Mouse (Mus musculus) kidney, postnatal 10 days (tissue): ENCODE measurements around the gene Clybl.
A peak's percentile ranks its signal among the peaks of the same experiment; 100 is the strongest.

ENCODE experiments used
- DNase-seq: peaks from one replicate; pipeline ENCODE4 v3.0.0; 2021; ENCODE audit warnings: mixed read lengths

Gene Clybl

DNA sequence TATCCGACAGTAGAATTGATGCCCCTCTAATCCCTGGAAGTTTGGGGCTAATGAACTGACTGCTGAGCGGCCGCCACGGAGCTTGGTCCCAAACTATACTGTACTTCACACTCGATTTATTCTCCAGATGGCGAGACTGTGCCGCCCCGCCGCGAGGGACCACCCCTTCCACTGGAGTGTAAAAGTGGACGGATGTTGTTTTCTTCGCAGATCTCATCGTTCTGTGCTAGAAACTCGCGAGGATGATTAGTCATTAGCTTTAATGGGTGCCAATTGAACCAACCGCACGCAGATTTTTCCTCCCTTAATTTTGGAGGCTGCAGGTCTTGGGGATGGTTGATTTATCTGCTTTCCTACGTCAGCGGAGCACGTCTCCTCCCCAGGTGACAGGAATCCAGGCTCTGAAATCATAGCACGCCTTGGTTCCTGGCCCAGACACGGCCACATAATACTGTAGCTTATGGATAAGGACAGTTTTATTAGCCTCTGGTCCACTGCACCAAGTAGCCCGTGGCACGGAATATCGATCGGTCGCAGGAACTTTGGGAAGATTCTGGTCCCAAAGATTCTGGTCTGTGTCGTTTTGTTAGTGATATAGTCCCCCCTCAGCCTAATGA, 185.9 kb downstream of the Clybl start:
- peak; percentile 14 for DNase-seq

DNA sequence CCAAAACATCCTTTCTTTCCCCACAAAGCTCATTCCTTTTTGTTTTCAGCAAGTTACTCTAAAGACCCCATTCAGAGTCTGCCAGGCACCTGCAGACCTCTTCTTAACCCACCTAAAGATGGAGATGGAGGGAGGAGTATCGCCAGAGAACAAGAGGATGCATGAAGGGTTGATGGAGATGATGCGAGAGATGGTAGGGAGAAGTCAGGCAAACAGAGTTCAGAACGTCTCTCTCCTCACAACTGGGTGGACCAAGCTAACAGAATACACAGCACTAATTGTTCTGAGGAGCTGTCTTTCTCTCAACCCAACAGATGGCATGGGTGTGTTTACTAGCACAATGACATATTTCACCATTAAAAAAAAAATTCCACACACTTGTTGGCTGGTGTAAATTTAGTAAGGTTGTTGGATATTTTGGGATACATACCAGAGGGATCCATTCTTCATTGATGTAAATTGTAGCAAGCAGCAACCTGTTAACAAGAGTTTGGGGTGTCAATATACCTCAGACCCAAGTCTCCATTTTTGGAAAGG, 186.4 kb downstream of the Clybl start:
- no peak for DNase-seq

DNA sequence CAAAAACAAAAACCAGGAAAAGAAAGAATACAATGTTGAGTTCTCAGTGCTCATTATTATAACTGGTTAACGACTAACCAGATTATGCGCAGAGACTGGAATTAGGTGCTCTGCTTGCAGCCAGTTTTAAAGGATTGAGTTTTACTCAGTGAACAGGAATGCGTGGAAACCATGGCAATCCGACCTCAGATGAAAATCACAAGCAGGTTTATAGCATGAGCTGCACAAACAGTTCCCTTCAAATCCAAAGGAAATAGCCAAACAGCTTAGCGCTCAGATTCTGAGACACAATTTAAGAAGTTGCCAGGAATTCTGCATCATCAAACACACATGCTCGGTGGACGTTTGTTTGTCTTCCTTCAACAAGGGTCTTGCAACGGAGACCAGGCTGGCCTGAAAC, 187.0 kb downstream of the Clybl start:
- no peak for DNase-seq

- no peak for DNase-seq
Observed at GRCm38 (mm10) chr14:122371979-122372378, 190.5 kb downstream of the Clybl start.

DNA sequence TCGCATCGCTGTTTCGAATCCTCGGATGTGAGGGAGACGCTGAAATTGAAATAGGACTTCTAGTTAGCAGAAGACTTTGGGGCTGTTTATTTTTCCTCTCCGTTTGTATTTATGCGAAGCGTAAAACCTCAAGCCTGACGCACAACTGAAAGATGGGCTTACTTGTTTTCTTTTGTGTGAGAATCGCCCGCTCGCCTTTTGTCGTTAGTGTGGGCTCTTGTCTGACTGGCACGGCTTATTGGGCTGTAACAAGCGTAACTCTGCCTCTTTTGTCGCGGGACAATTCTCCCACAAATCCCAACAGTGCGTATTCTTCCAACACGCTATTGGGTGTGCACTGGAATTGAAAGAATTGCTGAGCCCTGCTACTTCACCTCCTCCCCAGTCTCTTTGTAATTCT, 192.0 kb downstream of the Clybl start:
- DNase-seq = no peak

- no peak for DNase-seq
Observed at GRCm38 (mm10) chr14:122374285-122374997, 192.9 kb downstream of the Clybl start.

- DNase-seq = no peak
Observed at GRCm38 (mm10) chr14:122375070-122375811, 193.7 kb downstream of the Clybl start.

GRCm38 (mm10) chr14:122376482-122377143, 195.1 kb downstream of the Clybl start:
- DNase-seq = no peak

- DNase-seq = no peak
Observed at GRCm38 (mm10) chr14:122377681-122378080, 196.2 kb downstream of the Clybl start.

GRCm38 (mm10) chr14:122379076-122379475, 197.6 kb downstream of the Clybl start:
- no peak for DNase-seq

- DNase-seq = peak; percentile 47
Observed at GRCm38 (mm10) chr14:122379996-122380395, 198.5 kb downstream of the Clybl start.

GRCm38 (mm10) chr14:122380896-122381845, 199.7 kb downstream of the Clybl start:
- no peak for DNase-seq

DNA sequence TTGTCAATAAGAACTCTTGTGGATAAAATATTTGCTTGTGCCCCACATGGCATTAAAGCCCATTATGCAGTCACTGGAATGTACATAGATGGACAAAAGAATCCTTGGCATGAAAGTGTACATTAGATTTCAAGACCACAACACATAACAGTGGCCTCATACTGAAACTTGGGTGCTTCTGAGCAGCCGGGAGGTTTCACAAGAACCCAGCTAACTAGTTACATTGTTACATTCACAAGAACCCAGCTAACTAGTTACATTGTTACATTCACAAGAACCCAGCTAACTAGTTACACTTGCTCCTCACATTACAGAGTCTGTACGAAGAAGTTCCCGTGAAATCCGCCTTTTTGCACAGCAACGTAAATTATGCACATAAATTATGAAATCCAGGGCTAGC, 200.8 kb downstream of the Clybl start:
- DNase-seq = no peak

DNA sequence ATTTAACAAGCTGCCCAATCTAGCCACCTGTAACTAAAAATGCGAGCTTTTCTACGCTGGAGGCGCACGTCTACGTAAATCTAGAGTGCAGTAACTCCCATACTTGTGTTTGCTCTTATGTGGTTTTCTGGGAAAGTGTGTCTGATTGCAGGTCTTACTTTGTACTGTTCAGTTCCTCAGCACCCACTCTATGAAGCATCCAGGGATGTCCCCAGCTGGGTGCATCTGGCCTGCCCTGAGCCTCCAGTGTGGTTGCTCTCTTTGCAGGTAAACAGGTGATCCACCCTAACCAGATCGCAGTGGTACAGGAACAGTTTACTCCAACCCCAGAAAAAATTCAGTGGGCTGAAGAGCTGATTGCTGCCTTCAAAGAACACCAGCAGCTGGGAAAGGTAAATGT, 202.4 kb downstream of the Clybl start:
- no peak for DNase-seq

DNA sequence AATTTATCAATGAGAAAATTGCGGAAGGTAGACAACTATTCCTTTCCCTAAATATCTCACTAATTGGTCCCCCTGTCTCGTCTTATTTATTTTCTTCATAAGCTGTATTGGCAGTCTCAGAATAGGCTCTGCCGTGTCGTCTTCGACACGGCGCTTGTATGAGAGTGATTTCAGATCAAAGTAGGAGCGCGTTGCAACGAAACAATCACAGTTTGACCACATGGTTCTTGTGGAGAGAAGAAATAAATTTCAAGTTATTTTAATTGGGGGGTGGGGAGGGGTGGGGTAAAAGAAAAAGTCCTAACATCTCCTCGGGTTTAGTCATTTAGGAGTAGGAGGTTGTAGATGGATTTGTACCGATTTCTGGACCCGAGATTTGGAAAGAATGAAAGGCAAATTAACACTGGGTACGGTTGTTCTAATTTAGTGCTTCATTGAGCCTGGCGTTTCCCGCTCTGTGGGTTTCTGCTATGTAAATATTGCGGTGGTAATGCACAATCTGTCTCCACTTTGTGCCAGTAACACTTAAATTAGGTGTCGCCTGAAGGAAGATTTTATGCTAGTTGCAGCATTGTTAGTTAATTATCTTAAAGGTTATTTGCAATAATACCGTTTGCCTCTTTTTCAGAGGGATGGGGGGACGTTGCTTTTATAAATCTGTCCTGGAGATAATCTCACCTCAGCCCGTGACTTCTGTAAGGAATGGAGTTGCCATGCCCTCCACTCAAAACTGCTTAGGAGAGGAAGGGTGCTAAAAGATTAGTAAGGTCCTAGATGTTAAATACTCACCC, 203.1 kb downstream of the Clybl start:
- DNase-seq = no peak

GRCm38 (mm10) chr14:122385238-122385534, 203.7 kb downstream of the Clybl start:
- no peak for DNase-seq

DNA sequence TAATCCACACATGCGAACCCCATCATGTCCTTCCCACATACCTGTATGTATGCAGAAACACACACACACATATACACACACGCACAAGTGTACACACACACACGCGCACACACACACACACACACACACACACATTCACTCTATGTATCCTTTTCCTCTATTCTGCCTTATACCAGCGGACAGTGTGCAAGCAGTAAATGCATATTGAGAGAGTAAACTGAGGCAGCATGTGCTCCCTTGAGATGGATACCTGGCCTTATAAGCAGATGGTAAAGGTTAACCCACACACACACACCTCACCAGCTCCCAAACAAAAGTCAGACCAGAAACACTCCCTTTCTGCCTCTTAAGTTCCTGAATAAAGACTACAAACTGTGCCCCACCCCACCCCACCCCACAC, 204.3 kb downstream of the Clybl start:
- DNase-seq = no peak

DNA sequence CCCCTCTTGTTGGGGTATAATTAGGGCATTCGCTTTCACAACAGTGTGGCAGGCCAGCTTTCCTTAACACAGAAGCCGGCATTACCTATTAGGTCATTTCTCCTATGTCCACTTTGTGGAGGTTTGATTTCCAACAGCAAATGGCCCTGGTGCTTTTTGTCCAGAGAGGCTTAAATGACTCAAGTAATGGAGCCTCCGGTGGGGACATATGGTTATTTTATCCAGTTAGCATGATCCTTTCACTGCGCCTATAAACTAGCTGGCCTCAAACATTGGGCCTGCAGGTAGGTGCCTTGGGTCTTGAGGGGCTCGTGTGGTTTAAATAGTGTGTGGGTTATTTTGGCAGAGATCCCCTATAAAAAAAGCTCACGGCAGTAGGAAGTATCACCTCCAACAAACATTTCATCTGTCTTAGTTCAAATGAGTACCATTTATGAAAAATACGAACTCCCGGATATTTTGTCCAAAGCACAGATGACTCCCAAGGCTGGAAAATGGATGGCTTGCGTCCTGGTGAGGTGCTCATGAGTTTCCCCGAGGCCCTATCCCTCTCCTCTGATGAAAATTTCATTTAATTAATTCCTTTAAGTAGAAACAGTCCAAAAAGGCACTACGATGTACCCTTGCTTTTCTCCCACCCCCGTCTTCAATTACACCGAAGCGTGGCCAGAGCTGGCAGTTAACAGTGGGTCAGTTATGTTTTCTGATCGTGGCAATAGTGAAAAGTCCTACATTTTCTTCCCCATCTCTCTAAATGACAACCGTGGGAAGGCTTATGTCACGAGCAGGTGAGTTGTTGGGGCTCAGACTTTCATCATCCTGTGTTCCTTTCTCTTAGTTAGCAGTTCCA, 205.0 kb downstream of the Clybl start:
- no peak for DNase-seq

- no peak for DNase-seq
Observed at GRCm38 (mm10) chr14:122387781-122388180, 206.3 kb downstream of the Clybl start.

GRCm38 (mm10) chr14:122388431-122389031, 207.0 kb downstream of the Clybl start:
- DNase-seq = no peak
